In the genomic region with DNA sequence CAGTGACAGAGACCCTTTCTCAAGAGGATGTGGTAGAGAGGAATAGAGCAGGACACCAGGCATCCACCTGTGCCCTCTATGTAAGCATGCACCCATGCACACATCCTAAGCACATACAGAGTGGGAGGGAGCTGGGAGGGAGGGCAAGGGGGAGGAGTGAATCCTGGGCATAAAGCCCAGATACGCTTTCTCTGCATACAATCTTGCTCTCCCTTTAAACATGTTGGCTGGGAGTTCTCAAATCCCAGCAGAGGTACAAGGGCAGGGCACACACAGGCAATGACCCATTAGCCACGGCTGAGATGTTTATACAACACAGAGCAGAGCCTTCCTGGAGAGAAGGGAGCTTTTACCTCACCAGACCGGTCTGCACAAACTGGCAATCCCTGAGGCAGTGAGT, we compare ENCODE assay signal across 12 mouse cellular contexts. TPM values are rescaled to one million over a fixed set of nuclear protein-coding genes. Genes with fewer than 3 reads are reported as not detected.
A peak's percentile ranks its signal among the peaks of the same experiment; 100 is the strongest.
DNase-seq lines count a peak whose midpoint lies in the region; ATAC-seq and TF ChIP-seq lines count a peak whose summit lies in the region.
"Had no signal": no experiment of that assay in that cellular context is flagged by ENCODE, and none has a peak within 500 bp of the region (broad histone marks: within the 10 kb centered on the region; RNA-seq: fewer than 3 reads in every experiment).

No protein-coding gene starts in this region.

- 9% methylated on average over 3 of the region's 3 CpGs for WGBS in heart, postnatal 0 days
- WGBS in forebrain, embryonic 16.5 days = 4% methylated on average over 3 of the region's 3 CpGs

- H3K27me3 ChIP-seq in heart, postnatal 0 days (ENCODE audit: control insufficient read depth, insufficient read depth, low read length) = peaks cover 9% of the 10 kb centered on the region
- H3K27me3 ChIP-seq in forebrain, embryonic 16.5 days (replicated peaks; ENCODE audit: control insufficient read depth, insufficient read depth, low read length) = no peaks in the 10 kb centered on the region

- H3K9ac ChIP-seq in heart, postnatal 0 days (replicated peaks; ENCODE audit: low read depth, low read length) = no peak overlapping the region
- H3K9ac ChIP-seq in forebrain, embryonic 16.5 days (replicated peaks; ENCODE audit: low read depth, low read length) = no peak overlapping the region

- H3K27ac ChIP-seq in heart, postnatal 0 days (ENCODE audit: low read depth) = 0 out of 2 replicates have a peak overlapping the region, but pooled peaks have one; percentile 18
- no peak overlapping the region for H3K27ac ChIP-seq in forebrain, embryonic 16.5 days (ENCODE audit: low read length)

- ATAC-seq in heart, postnatal 0 days (ENCODE audit: insufficient read depth, low read depth) = peak; percentile 66
- ATAC-seq in forebrain, embryonic 16.5 days = peak; percentile 65
- no peak for ATAC-seq in erythroblast, adult 5-6 weeks (replicated peaks; ENCODE audit: low FRiP score, poor library complexity, severe bottlenecking)

- H3K4me1 ChIP-seq in heart, postnatal 0 days (ENCODE audit: control insufficient read depth, insufficient read depth) = peaks cover 13% of the 10 kb centered on the region
- peaks cover 18% of the 10 kb centered on the region for H3K4me1 ChIP-seq in forebrain, embryonic 16.5 days (replicated peaks; ENCODE audit: control insufficient read depth, insufficient read depth, low read length)

- H3K9me3 ChIP-seq in heart, postnatal 0 days (replicated peaks; ENCODE audit: control insufficient read depth, low read length) = no peaks in the 10 kb centered on the region
- no peaks in the 10 kb centered on the region for H3K9me3 ChIP-seq in forebrain, embryonic 16.5 days (ENCODE audit: control insufficient read depth, low read length)

- no peak overlapping the region for H3K4me3 ChIP-seq in heart, postnatal 0 days (ENCODE audit: low read depth, low read length)
- H3K4me3 ChIP-seq in forebrain, embryonic 16.5 days (replicated peaks; ENCODE audit: low read length) = no peak overlapping the region

- no peak for TF ChIP-seq EP300 in heart, postnatal 0 days (IDR thresholded peaks at IDR 0.05; ENCODE audit: low read depth)

- intact Hi-C loops in heart, postnatal 10 days (cut with DNase I) = no loop called here
- intact Hi-C loops in gastrocnemius, postnatal 36 days (cut with DNase I) = no loop called here

- TF ChIP-seq CTCF in heart, postnatal 0 days (IDR thresholded peaks at IDR 0.05; ENCODE audit: low read depth) = no peak

- H3K36me3 ChIP-seq in heart, postnatal 0 days (replicated peaks; ENCODE audit: control insufficient read depth, insufficient read depth, low read length) = no peaks in the 10 kb centered on the region
- H3K36me3 ChIP-seq in forebrain, embryonic 16.5 days (ENCODE audit: control insufficient read depth, insufficient read depth) = no peaks in the 10 kb centered on the region

- DNase-seq in heart, postnatal 0 days (ENCODE audit: low spot score) = peak; percentile 69
- no peak for DNase-seq in heart, postnatal 10 days
- DNase-seq in NIH3T3 (ENCODE audit: low read depth) = peak; percentile 80
- peak; percentile 64 for DNase-seq in kidney, postnatal 14 days
- no peak for DNase-seq in adrenal gland, postnatal 10 days
- no peak for DNase-seq in gastrocnemius, postnatal 36 days
- DNase-seq: adrenal gland, adult 2 months; cerebellum, postnatal 10 days; thymus, postnatal 14 days had no signal

- no peak overlapping the region for H3K4me2 ChIP-seq in heart, postnatal 0 days (ENCODE audit: low read depth, low read length)
- no peak overlapping the region for H3K4me2 ChIP-seq in forebrain, embryonic 16.5 days (ENCODE audit: low read length)

RNA-seq across cellular contexts. Expression of a gene that starts 6.5 kb away (rescaled TPM):
- 7.1 and 8.4 TPM in 2 replicates for total RNA-seq in heart, postnatal 0 days (2014; rRNA removed; ENCODE audit: low replicate concordance)
- 5.1 and 5.6 TPM in 2 replicates for polyA plus RNA-seq in heart, postnatal 0 days (2015; fragmentation: Nextera tagmentation; extraction: Ambion mirVana)
- 1 to 10 TPM; 3.8 to 5.0 TPM for total RNA-seq in heart, postnatal 10 days (2021)
- polyA plus RNA-seq in forebrain, embryonic 16.5 days (2015; fragmentation: Nextera tagmentation; extraction: Ambion mirVana) = 0.27 and 0.43 TPM in 2 replicates
- total RNA-seq in adrenal gland, postnatal 10 days (2021) = 1 to 10 TPM; 2.1 to 2.8 TPM
- not detected in 2 replicates for total RNA-seq in erythroblast, adult 5-6 weeks (2015; ENCODE audit: low replicate concordance)
- total RNA-seq in erythroblast, adult 5-6 weeks (2017; ENCODE audit: low replicate concordance) = not detected in 2 replicates
- not detected for total RNA-seq in gastrocnemius, postnatal 36 days (2021)

RNA-seq across cellular contexts. Expression of a gene that starts 10.1 kb away (rescaled TPM):
- not detected in 2 replicates for total RNA-seq in heart, postnatal 0 days (2014; rRNA removed; ENCODE audit: low replicate concordance)
- not detected in 2 replicates for polyA plus RNA-seq in heart, postnatal 0 days (2015; fragmentation: Nextera tagmentation; extraction: Ambion mirVana)
- not detected for total RNA-seq in heart, postnatal 10 days (2021)
- not detected in 2 replicates for polyA plus RNA-seq in forebrain, embryonic 16.5 days (2015; fragmentation: Nextera tagmentation; extraction: Ambion mirVana)
- total RNA-seq in adrenal gland, postnatal 10 days (2021) = not detected
- total RNA-seq in erythroblast, adult 5-6 weeks (2015; ENCODE audit: low replicate concordance) = not detected in 2 replicates
- total RNA-seq in erythroblast, adult 5-6 weeks (2017; ENCODE audit: low replicate concordance) = not detected in 2 replicates
- total RNA-seq in gastrocnemius, postnatal 36 days (2021) = not detected
- total RNA-seq: adrenal gland, adult 2 months had no signal
- polyA plus RNA-seq: adrenal gland, adult 2 months; limb, embryonic 11.5 days had no signal

RNA-seq across cellular contexts. Expression of a gene that starts 35.5 kb away (rescaled TPM):
- 120 and 135 TPM in 2 replicates for total RNA-seq in heart, postnatal 0 days (2014; rRNA removed; ENCODE audit: low replicate concordance)
- polyA plus RNA-seq in heart, postnatal 0 days (2015; fragmentation: Nextera tagmentation; extraction: Ambion mirVana) = 140 and 168 TPM in 2 replicates
- total RNA-seq in heart, postnatal 10 days (2021) = 100 to 1,000 TPM; 172 to 186 TPM
- 45.3 and 48.5 TPM in 2 replicates for polyA plus RNA-seq in forebrain, embryonic 16.5 days (2015; fragmentation: Nextera tagmentation; extraction: Ambion mirVana)
- total RNA-seq in adrenal gland, postnatal 10 days (2021) = 10 to 100 TPM; 42.7 to 57.2 TPM
- 16.9 and 26.1 TPM in 2 replicates for total RNA-seq in erythroblast, adult 5-6 weeks (2015; ENCODE audit: low replicate concordance)
- 28.5 and 33.3 TPM in 2 replicates for total RNA-seq in erythroblast, adult 5-6 weeks (2017; ENCODE audit: low replicate concordance)
- total RNA-seq in gastrocnemius, postnatal 36 days (2021) = 100 to 1,000 TPM; 159 to 165 TPM

RNA-seq across cellular contexts. Expression of a gene that starts 48.1 kb away (rescaled TPM):
- 0.04 and 0.27 TPM in 2 replicates for total RNA-seq in heart, postnatal 0 days (2014; rRNA removed; ENCODE audit: low replicate concordance)
- 0.12 TPM in 2 replicates for polyA plus RNA-seq in heart, postnatal 0 days (2015; fragmentation: Nextera tagmentation; extraction: Ambion mirVana)
- total RNA-seq in heart, postnatal 10 days (2021) = under 1 TPM; 0.45 to 0.86 TPM
- polyA plus RNA-seq in forebrain, embryonic 16.5 days (2015; fragmentation: Nextera tagmentation; extraction: Ambion mirVana) = 0.19 and 0.58 TPM in 2 replicates
- total RNA-seq in adrenal gland, postnatal 10 days (2021) = 1 to 10 TPM; 1.6 to 1.9 TPM
- total RNA-seq in erythroblast, adult 5-6 weeks (2015; ENCODE audit: low replicate concordance) = 0.38 TPM in 1 of 2 replicates, not detected in the other
- total RNA-seq in erythroblast, adult 5-6 weeks (2017; ENCODE audit: low replicate concordance) = not detected in 2 replicates
- under 1 TPM; 0.20 to 0.22 TPM for total RNA-seq in gastrocnemius, postnatal 36 days (2021)

Comparison
In these comparisons a context has a peak if more than half of its experiments do, and no peak if none do; other contexts are left out.
1. DNase-seq: peak in heart, postnatal 0 days (single experiment), NIH3T3 (single experiment) and kidney, postnatal 14 days (single experiment); none in heart, postnatal 10 days (0 of 2), adrenal gland, postnatal 10 days (single experiment) and gastrocnemius, postnatal 36 days (0 of 2).